Mouse (Mus musculus) ovary, postnatal 14 days (tissue): ENCODE data around the gene Wnt16.
"Not testable (repeated sequence)": the region's sequence is repeated elsewhere in the genome, so short reads cannot be mapped to it uniquely, and the experiment has no call there.

Source experiments
- DNase-seq: peaks from one replicate; pipeline ENCODE4 v3.0.0; 2022; ENCODE audit warnings: low spot score

Wnt16 gene

DNA sequence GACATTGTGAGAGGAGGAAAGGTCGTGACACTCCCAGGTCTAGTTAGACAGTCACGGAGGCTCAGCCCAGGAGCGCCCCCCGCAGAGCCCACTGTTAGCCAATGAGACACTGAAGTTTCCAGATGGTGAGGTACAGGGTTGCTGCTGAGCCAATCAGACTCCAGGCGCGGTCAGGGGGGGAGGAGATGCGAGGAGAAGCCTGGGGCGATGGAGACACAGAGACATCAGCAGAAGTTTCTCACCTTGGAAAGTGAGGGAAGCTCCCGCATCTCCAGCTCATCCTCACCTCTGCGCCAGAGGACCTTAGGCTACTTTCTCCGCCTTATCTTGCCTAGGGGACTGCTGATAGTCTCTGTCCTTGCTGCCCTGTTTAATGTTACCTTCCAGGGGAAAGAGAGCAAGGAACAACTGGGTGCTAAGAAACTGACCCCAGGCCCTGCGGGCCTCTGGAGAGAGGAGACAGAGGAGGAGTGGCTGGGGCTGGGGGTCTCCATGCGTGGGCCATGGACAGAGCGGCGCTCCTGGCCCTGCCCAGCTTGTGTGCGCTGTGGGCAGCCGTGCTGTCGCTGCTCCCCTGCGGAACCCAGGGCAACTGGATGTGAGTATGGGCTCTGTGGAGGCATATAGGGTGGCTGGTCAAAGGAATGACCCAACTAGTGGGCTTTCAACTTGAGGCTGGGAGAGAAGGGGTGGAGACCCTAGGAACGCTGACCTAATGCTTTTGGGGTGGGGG lies at the start of gene Wnt16:
Wnt16 (plus strand) TSS at position 224 of the 733 bp plus-strand sequence.
- no peak for DNase-seq

DNA sequence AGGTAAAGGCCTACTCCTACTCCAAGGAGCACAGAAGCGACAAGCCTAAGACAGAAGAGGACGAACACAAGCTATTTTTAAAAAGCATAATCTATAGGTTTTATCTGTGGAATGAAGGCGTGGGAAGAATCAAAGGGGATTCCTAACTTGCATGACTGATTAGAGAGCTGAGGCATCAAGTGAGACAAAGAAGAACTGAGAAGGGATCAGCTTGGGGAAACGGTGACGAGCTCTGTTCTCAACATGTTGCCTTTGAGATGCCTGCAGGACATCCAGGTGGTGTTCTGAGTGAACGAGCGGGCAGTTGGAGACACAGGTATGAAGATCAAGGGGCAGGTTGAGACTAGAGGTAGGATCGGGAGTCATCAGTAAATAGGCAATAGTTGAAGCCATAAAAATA lies 44.7 kb upstream of the Wnt16 start:
- no peak for DNase-seq

DNA sequence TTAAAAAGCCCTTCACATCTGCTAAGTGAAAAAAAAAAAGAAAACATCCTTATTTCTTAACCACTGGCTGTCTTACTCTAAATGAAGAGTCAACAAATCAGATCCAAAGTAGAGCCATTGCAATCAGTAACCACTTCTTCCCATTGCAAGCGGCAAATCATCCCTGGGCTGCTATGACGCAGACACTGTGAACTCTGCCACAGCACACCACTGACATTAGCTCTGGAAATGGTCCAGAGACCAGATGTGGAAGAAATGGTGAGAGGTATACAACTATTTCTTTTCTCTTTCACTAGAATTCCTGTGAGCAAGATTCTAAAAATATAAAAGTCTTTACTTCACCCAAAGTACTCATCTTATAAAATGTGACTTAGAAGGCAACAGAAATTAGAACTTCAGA lies 41.3 kb upstream of the Wnt16 start:
- DNase-seq: no peak

DNA sequence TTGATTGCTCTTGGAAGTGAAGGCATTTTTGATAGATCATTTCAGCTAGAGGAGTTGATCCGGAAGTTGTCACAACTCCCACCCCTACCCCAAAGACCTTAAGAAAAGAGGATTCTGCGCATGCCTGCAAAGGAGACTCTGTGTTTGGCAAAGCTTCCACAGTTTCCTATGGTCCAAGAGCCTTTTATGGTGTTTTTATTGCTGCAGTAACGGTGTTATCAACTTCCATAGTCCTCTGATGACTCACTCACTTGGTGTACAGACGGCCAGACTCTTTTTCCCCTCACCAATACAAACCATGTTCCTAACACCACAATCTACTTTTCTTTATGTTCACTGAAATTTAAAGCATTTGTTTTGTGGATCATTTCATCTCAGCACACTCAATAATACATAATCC lies 29.2 kb upstream of the Wnt16 start:
- no peak for DNase-seq

DNA sequence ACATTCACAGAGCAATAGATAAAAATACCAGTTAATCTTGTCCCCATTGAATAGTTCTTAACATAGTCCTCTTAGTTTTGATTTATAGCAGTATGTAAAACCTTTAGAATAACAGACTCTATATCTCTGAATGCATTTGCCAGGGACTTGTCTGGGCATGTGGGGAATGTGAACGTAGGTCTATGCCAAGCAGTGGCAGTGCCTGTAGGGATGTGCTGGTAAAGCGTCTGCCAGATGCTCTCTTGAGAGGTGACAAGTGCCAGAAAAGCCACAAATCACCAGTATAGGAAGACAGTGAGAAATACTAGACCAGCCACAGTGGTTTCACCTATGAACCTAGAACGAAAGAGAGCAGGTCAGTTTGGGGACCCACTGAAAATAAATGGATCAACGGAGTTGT lies 25.5 kb upstream of the Wnt16 start:
- no peak for DNase-seq

- DNase-seq: not testable (repeated sequence)
Observed at GRCm38 (mm10) chr6:22264094-22264493, 23.9 kb upstream of the Wnt16 start.

DNA sequence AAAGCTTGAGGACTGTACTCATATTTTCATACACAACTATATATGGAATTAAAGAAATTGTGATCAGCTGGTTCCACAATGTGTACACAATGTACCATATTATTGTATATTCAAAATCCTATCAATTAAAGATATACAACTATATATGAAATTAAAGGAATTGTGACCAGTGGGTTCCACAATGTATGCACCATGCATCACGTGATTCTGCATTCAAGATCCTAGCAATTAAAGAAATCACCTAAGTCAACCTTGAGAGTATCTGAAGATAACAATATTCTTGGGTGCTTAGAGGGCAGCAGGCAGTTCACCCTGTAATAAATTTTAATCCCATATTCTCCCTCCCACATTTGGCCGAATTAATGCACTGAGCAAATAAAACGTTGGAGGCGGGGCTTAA lies 22.0 kb upstream of the Wnt16 start:
- no peak for DNase-seq

- DNase-seq: no peak
Observed at GRCm38 (mm10) chr6:22267807-22268667, 20.0 kb upstream of the Wnt16 start.

DNA sequence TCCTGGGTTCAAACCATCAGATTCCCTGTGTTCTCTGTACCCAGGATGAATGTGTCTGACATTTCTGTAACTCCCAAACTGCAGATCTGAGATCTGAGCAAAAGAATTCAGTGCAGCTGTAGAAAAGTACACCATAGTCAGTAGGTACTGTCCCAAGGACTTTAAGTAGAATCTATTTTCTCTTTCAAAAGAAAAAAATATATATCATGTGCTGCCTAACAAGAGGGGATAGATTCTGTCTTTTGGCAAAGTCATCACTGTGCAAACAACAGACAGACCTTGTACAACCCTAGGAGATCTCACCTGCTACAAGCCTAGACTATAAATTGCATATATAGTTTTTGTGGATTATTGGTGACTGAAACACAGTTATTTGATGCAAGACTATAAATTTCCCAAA lies 19.4 kb upstream of the Wnt16 start:
- DNase-seq: no peak

DNA sequence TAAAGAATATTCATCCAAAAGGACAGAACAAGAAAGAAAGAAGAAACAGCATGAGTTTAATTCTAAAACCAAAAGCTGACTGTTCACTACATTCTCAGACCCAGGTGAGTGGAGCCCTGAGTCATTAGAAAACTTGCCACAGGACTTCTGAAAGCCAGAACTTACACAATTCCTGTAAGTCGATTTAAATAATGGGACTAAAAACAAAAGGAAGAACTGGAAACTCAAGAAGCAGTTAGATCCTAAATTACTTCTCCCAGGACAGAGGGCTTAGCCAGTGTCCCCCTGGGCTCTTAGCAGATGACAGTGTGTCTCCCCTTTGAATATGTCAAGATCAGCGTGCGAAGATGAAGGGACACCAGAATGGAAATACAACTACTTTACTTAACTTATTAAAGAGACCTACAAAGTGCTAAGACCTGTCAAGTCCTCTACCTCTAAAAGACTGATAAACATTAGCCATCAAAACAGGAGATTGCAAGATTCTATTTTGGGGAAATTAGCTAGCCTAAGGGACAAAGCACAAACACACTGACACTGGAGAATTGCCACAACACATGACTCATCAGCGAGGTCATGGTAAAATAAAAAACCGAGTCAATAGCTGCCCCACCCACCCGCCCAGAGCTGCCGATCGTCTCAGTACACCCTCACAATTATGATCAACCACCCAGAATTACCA lies 18.0 kb upstream of the Wnt16 start:
- DNase-seq: no peak

DNA sequence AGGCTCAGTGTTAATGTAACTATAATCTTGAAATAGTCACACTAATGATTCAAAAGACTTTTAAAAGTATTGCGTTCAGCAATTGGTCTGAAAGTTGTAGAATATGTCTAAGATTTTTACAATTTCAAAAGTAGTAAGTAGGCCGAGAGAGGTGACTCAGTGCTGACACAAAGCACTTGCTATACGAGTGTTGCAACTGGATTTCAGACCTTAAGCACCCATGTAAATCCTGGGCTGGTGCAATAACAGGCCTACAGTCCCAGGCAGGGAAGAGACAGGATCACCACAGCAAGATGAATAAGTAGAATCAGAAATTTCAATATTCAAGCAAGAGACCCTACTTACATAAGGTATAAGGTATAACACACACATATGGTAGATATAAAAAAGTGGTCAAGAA lies 10.1 kb upstream of the Wnt16 start:
- no peak for DNase-seq

GRCm38 (mm10) chr6:22280217-22280861 lies 7.7 kb upstream of the Wnt16 start:
- peak; percentile 51 for DNase-seq

- no peak for DNase-seq
Observed at GRCm38 (mm10) chr6:22282405-22282804, 5.6 kb upstream of the Wnt16 start.

- no peak for DNase-seq
Observed at GRCm38 (mm10) chr6:22288737-22289460, 872 bp downstream of the Wnt16 start.

- DNase-seq: no peak
Observed at GRCm38 (mm10) chr6:22289461-22290021, 1.5 kb downstream of the Wnt16 start.

DNA sequence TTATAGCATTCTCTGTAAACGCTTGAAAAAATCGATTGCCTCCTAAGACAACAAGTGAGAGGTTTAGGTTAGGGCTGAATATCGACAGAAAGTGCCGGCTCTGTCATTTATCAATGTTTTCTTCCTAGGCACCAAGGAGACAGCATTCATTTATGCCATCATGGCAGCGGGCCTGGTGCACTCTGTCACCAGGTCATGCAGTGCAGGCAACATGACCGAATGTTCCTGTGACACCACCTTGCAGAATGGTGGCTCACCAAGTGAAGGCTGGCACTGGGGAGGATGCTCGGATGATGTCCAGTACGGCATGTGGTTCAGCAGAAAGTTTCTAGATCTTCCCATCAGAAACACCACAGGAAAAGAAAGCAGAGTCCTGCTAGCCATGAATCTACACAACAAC lies 2.8 kb downstream of the Wnt16 start:
- no peak for DNase-seq

DNA sequence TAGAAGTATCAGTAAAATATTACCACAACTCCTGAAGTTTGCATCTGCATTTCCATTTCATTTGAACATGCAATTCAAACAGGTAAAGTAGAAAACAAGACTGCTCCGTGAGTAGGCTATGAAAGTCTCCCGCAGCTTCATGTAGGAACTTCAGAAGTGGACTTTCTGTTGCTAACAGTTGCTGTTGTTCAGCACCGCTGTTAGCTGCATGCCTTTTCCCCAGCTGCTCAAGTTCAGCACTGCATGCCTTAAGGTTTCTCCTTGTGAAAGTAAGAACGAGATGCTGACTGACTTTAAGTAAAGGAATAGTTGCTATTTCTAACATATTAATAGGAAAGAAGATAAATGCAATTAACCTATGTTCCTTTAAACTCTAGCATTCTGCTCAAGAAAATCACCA lies 4.0 kb downstream of the Wnt16 start:
- no peak for DNase-seq

DNA sequence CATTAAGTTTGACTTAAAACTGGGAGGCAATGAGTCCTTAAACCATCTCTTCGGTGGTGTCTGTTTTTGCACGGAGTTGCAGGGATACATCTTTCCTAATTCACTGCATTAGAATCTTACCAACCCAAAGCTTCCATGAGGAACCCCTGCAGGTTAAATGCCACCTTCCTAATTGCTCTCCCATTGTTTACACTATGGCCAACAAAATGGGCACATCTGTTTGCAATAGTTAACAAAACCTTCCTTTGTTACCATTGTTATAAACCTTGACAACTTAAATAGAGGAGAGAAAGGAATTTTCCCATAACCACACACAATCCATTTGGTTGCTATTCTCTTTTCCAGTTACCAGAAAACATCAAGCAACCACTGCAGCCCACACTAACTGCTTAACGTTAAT lies 5.9 kb downstream of the Wnt16 start:
- DNase-seq: no peak

- no peak for DNase-seq
Observed at GRCm38 (mm10) chr6:22297028-22297427, 9.0 kb downstream of the Wnt16 start.

- no peak for DNase-seq
Observed at GRCm38 (mm10) chr6:22298059-22298458, 10.0 kb downstream of the Wnt16 start.

- peak; percentile 79 for DNase-seq
Observed at GRCm38 (mm10) chr6:22325364-22326072, 37.5 kb downstream of the Wnt16 start.
